Mouse (Mus musculus) limb, embryonic 10.5 days (tissue): Measurements from ENCODE around the gene Vmn1r231. TPM values are rescaled to one million over a fixed set of nuclear protein-coding genes. Genes with fewer than 3 reads are reported as not detected.
A peak's percentile ranks its signal among the peaks of the same experiment; 100 is the strongest.

Experiments used
- DNase-seq: peaks from one replicate; pipeline ENCODE4 v3.0.0-alpha.2; 2017; ENCODE audit warnings: low spot score
- H3K27ac ChIP-seq: fragments of 300-500 bp; sonication (generic); 2 replicates; pipeline ENCODE4 v1.5.1; 2016; ENCODE audit warnings: mild to moderate bottlenecking
- H3K27me3 ChIP-seq: fragments of 300-500 bp; sonication (generic); 2 replicates; pipeline ENCODE4 v1.6.1; 2016; ENCODE audit warnings: low read depth, mild to moderate bottlenecking; ENCODE audit not compliant: poor library complexity, severe bottlenecking
- H3K36me3 ChIP-seq: fragments of 300-500 bp; sonication (generic); 2 replicates; pipeline ENCODE4 v1.6.1; 2016; ENCODE audit warnings: mild to moderate bottlenecking, moderate library complexity
- H3K4me1 ChIP-seq: fragments of 300-500 bp; sonication (generic); 2 replicates; pipeline ENCODE4 v1.6.1; 2016
- H3K4me3 ChIP-seq: fragments of 300-500 bp; sonication (generic); 2 replicates; pipeline ENCODE4 v1.5.1; 2016; ENCODE audit warnings: mild to moderate bottlenecking, moderate library complexity
- H3K9me3 ChIP-seq: fragments of 300-500 bp; sonication (generic); replicated peaks from 2 replicates; pipeline ENCODE4 v1.6.1; 2016; ENCODE audit warnings: mild to moderate bottlenecking
- WGBS: fragments of 180-500 bp; shearing (Covaris S2); methylation state at CpG from one replicate; pipeline ENCODE4 v1.1.7; 2016; 5-methylcytosine and 5-hydroxymethylcytosine counted together
- polyA plus RNA-seq: library from polyadenylated mRNA; unstranded; fragments of >200 nt; fragmentation: Nextera tagmentation; extraction: Ambion mirVana; gene quantifications from 2 replicates; pipeline ENCODE4 v1.2.1, GENCODE M21; 2016

Vmn1r231 gene
- not detected in 2 replicates for polyA plus RNA-seq

DNA sequence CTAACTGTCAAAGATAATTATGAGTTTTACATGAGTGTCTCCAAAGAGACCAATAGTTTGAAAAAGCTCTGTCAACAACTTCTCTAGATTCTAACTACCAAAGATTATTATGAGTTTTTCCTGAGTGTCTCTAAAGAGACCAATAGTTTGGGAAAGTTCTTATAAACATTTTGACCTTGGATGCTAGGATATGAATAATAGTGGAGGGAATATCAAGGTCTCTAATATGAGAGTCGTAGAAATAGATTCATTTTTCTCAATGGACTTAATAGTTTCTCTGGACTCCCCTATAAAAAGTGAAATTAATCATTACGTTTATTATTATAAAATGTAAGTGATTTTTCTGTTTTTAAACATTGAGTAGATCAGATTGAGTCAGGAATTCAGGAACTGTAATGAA lies at the start of gene Vmn1r231:
Gene Vmn1r231, minus strand, starts transcription at position 101 of the 400 bp plus-strand sequence.
- Histone ChIP-seq H3K4me3 (no peak within 1 kb of the TSS), H3K9me3 (no peaks in the 10 kb centered on the region), H3K36me3 (no peaks in the 10 kb centered on the region), H3K27me3 (no peaks in the 10 kb centered on the region), H3K4me1 (no peaks in the 10 kb centered on the region), H3K27ac (no peak within 1 kb of the TSS)
- no peak for DNase-seq
- WGBS = 76% methylated on average over 2 of the region's 2 CpGs

- Histone ChIP-seq H3K4me1 (peaks cover 12% of the 10 kb centered on the region), H3K27me3 (no peaks in the 10 kb centered on the region), H3K9me3 (no peaks in the 10 kb centered on the region), H3K4me3 (peak overlapping the region; percentile 71), H3K36me3 (peaks cover 11% of the 10 kb centered on the region), H3K27ac (peak overlapping the region; percentile 95)
- no peak for DNase-seq
These were observed 41.7 kb upstream of the Vmn1r231 start for GRCm38 (mm10) chr17:20946636-20947035.

DNA sequence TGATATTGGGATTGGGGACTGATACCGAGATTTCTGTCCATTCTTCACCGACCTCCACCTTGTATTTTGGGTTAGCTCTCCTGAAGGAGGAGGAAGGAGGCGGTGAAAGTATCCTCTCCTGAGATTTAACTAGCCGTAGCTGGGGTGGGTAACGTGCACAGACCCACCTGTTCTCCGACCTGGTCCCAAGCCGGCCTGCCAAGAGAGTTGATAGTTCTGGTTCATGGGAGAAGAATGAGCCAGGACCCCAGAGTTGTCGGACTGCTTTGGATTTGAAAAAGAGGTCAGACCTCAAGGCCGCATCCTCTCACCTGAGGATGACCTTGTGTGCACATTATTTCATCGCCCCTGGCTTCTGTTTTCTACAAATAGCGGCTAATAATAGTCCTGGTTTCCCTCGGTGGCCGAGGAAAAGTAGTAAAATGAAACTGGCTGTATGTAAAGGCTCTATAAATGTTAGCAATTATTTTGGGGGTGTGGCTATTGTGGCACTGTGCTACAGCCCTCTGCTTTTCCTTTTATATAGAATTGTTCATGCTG lies 41.2 kb upstream of the Vmn1r231 start:
- no peaks in the 10 kb centered on the region for H3K27me3 ChIP-seq
- DNase-seq = peak; percentile 41
- H3K4me3 ChIP-seq = peak overlapping the region; percentile 71
- H3K9me3 ChIP-seq = no peaks in the 10 kb centered on the region
- H3K36me3 ChIP-seq = peaks cover 6% of the 10 kb centered on the region
- peak overlapping the region; percentile 95 for H3K27ac ChIP-seq
- WGBS = 3% methylated on average over 13 of the region's 13 CpGs
- peaks cover 12% of the 10 kb centered on the region for H3K4me1 ChIP-seq

DNA sequence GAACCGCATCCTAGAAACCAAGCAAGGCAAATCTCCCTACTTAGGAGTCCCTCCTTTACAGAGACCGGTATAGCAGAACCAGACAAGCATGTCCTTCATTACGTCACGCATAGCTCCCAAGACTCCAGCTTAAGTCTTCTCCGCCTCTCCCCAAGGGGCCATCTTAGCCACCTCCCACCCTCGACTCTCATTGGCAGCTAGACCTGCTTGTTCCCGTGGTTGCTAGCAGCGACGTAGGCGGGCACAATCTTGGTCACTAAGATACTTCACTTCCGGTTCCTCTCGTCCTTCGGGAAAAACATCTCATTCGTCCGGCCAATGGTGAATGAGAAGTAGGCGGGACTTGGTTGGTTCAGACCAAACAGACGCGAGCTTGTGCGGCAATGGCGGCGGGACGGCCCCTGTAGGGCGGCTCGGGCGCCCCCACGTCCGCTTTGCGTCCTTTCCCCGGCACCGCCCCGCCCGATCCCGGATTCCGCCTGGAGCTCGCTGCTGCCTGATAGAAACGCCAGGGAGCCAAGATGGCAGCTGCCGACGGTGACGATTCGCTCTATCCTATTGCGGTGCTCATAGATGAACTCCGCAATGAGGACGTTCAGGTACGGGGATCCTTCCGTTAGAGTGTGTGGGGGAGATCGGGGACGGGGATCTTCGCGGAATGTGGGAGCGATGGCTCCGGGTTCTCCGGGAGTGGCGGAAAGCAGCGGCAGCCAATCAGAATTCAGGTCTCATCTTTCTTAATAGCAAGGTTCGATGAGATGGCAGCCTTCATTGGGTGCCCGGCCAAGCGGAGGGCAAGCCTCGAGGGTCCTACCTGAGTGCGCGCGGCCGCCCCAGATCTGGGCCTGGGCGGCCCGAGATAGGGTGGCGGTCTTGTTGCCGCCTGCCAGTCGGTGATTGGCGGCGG lies 40.3 kb upstream of the Vmn1r231 start, which contains the start of gene Ppp2r1a:
Gene Ppp2r1a, plus strand, starts transcription at position 327 of the 907 bp plus-strand sequence.
- Histone ChIP-seq H3K27me3 (no peaks in the 10 kb centered on the region), H3K27ac (peak within 1 kb of the TSS; percentile 95), H3K36me3 (no peaks in the 10 kb centered on the region), H3K4me3 (peak within 1 kb of the TSS; percentile 71), H3K9me3 (no peaks in the 10 kb centered on the region), H3K4me1 (peaks cover 12% of the 10 kb centered on the region)
- DNase-seq = peak; percentile 94
- under 1% methylated on average over 69 of the region's 69 CpGs for WGBS

DNA sequence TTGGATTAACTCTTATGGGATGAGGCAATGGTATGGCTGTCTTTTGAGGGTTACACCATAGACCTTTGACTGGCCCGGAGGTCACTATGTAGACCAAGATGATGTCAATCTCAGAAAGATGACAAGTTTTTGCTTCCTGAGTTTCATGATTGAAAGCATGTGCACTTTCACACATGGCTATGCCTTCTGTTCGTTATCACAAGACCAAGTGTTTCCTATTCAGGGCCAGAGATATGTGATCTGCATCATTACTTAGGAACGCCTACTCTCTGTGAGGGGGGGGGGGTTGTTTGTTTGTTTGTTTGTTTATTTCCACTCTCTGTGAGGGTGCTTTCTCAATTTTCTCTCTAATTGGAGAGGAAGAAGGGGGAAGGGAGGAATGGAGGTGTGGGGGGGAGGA lies 39.3 kb upstream of the Vmn1r231 start:
- Histone ChIP-seq H3K36me3 (no peaks in the 10 kb centered on the region), H3K27me3 (no peaks in the 10 kb centered on the region), H3K4me1 (peaks cover 12% of the 10 kb centered on the region), H3K9me3 (no peaks in the 10 kb centered on the region), H3K4me3 (peak overlapping the region; percentile 71), H3K27ac (peak overlapping the region; percentile 95)
- no peak for DNase-seq
- WGBS = 65% methylated on average over 3 of the region's 3 CpGs

DNA sequence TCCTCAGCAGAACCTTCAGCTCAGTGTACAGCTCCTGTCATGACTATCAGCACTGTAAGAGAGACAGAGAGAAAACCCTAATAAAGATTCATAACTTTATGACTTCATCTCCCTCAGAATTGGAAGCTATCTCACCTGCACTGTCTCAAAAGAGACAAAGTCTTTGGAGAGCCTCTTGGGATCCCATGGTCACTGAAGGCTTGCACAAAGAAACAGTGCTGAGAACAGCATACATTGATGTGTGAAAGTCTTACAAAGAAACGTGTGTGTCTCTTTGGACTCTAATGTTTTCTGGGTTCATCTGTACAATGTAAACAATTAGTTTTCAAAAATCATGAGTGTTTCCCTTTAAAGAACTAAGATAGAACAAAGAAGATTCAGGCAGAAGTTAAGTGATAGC lies 14.7 kb upstream of the Vmn1r231 start, which contains the start of gene Vmn1r232:
Gene Vmn1r232, minus strand, starts transcription at position 101 of the 400 bp plus-strand sequence.
- Histone ChIP-seq H3K4me1 (no peaks in the 10 kb centered on the region), H3K36me3 (no peaks in the 10 kb centered on the region), H3K9me3 (no peaks in the 10 kb centered on the region), H3K27me3 (no peaks in the 10 kb centered on the region), H3K27ac (no peak within 1 kb of the TSS), H3K4me3 (no peak within 1 kb of the TSS)
- WGBS = 54% methylated on average over 1 of the region's 1 CpGs
- DNase-seq = no peak

DNA sequence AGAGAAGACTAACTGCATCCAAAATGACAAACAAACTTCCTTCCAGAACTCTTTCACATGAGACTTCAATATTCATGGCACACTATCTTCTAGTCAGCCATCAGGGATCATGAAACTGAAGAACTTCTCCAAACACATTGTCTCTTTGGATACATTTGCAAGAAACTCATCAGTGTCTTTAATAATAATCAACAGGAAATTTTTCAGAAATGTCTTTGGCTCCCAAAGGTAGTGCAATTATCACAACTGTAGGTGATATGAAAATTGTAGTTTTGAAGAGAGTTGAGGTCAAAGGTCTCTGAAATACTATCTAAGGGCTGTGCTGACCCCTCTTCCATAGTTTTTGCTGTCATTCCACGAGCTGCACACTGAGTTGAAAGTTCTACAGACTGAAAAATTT lies 64.7 kb downstream of the Vmn1r231 start, which contains the start of gene Vmn1r230:
Gene Vmn1r230, plus strand, starts transcription at position 301 of the 400 bp plus-strand sequence.
- WGBS = 26% methylated on average over 1 of the region's 1 CpGs
- no peaks in the 10 kb centered on the region for H3K27me3 ChIP-seq
- no peak within 1 kb of the TSS for H3K27ac ChIP-seq
- H3K4me1 ChIP-seq = no peaks in the 10 kb centered on the region
- H3K36me3 ChIP-seq = no peaks in the 10 kb centered on the region
- H3K9me3 ChIP-seq = no peaks in the 10 kb centered on the region
- no peak within 1 kb of the TSS for H3K4me3 ChIP-seq
- no peak for DNase-seq

Other genes with a start within 250 kb of the Vmn1r231 start
- not detected in 2 replicates for gene Vmn1r226, start 222.2 kb downstream of the Vmn1r231 start, polyA plus RNA-seq
- not detected in 2 replicates for gene Vmn1r227, start 175.2 kb downstream of the Vmn1r231 start, polyA plus RNA-seq
- gene Vmn1r228, start 118.9 kb downstream of the Vmn1r231 start, polyA plus RNA-seq = not detected in 2 replicates
- not detected in 2 replicates for gene Vmn1r229, start 93.5 kb downstream of the Vmn1r231 start, polyA plus RNA-seq
- not detected in 2 replicates for gene Vmn1r230, start 64.6 kb downstream of the Vmn1r231 start, polyA plus RNA-seq
- not detected in 2 replicates for gene Vmn1r232, start 14.6 kb upstream of the Vmn1r231 start, polyA plus RNA-seq
- gene Ppp2r1a, start 40.2 kb upstream of the Vmn1r231 start, polyA plus RNA-seq = 432 and 440 TPM in 2 replicates
- not detected in 2 replicates for gene Vmn1r233, start 91.4 kb upstream of the Vmn1r231 start, polyA plus RNA-seq
- 15.1 and 19.1 TPM in 2 replicates for gene Zfp160, start 103.8 kb upstream of the Vmn1r231 start, polyA plus RNA-seq